Mouse (Mus musculus) liver, embryonic 14.5 days (tissue): ENCODE results near the gene Ptprn2. TPM values are rescaled to one million over a fixed set of nuclear protein-coding genes. Genes with fewer than 3 reads are reported as not detected.

Experiments used
- ATAC-seq: fragments of 200-750 bp; cut with Nextera tagmentation; 2 replicates; pipeline ENCODE4 v1.8.0; 2017; ENCODE audit warnings: moderate number of reproducible peaks, mild to moderate bottlenecking, moderate library complexity; ENCODE audit not compliant: insufficient read depth
- DNase-seq, 3 experiments: peaks; one replicate each; pipeline ENCODE4 v3.0.0-alpha.2; 2012 to 2013; ENCODE audit warnings: low read depth in 3 of 3, low spot score in 3 of 3
- H3K27ac ChIP-seq: fragments of 300-500 bp; sonication (generic); 2 replicates; pipeline ENCODE4 v1.5.1; 2014; ENCODE audit warnings: moderate library complexity, mild to moderate bottlenecking, control low read depth, inconsistent platforms
- H3K27me3 ChIP-seq: fragments of 300-500 bp; sonication (generic); 2 replicates; pipeline ENCODE4 v1.6.1; 2014; ENCODE audit warnings: mild to moderate bottlenecking, low read length, moderate library complexity; ENCODE audit not compliant: control insufficient read depth, insufficient read depth
- H3K36me3 ChIP-seq: fragments of 300-500 bp; sonication (generic); replicated peaks from 2 replicates; pipeline ENCODE4 v1.6.1; 2014; ENCODE audit warnings: low read depth; ENCODE audit not compliant: control insufficient read depth, insufficient read depth
- H3K4me1 ChIP-seq, 2 experiments: fragments of 200-500 bp in 1 of 2; fragments of 300-500 bp in 1 of 2; sonication (generic) in 1 of 2; replicated peaks; 2 replicates each; pipeline ENCODE4 v1.6.1; 2012 to 2014; ENCODE audit warnings: antibody characterized with exemption in 1 of 2, inconsistent platforms in 1 of 2, low read length in 1 of 2; ENCODE audit not compliant: control insufficient read depth in 2 of 2, insufficient read depth in 2 of 2
- H3K4me2 ChIP-seq: fragments of 300-500 bp; sonication (generic); 2 replicates; pipeline ENCODE4 v1.6.1; 2014; ENCODE audit warnings: low read depth, mild to moderate bottlenecking, control low read depth, moderate library complexity
- H3K4me3 ChIP-seq, 2 experiments: fragments of 200-500 bp in 1 of 2; fragments of 300-500 bp in 1 of 2; sonication (generic) in 1 of 2; 2 replicates each; pipeline ENCODE4 v1.5.1; 2012 to 2014; ENCODE audit warnings: low read depth in 2 of 2, low read length in 2 of 2, mild to moderate bottlenecking in 2 of 2, control low read depth in 1 of 2, inconsistent platforms in 1 of 2, moderate library complexity in 1 of 2; ENCODE audit not compliant: insufficient read depth in 1 of 2
- H3K9ac ChIP-seq: fragments of 300-500 bp; sonication (generic); replicated peaks from 2 replicates; pipeline ENCODE4 v1.6.1; 2014; ENCODE audit warnings: mild to moderate bottlenecking, control low read depth, moderate library complexity
- H3K9me3 ChIP-seq: fragments of 300-500 bp; sonication (generic); 2 replicates; pipeline ENCODE4 v1.6.1; 2016; ENCODE audit warnings: low read length, mixed read lengths; ENCODE audit not compliant: control insufficient read depth
- CTCF ChIP-seq: IDR thresholded peaks from 2 replicates; pipeline ENCODE4 v1.5.1; 2016; ENCODE audit warnings: antibody characterized with exemption, low read depth, control low read depth
- EP300 ChIP-seq: IDR thresholded peaks from 2 replicates; pipeline ENCODE4 v1.6.1; 2016; ENCODE audit warnings: antibody characterized with exemption, low read depth
- WGBS: fragments of 180-500 bp; shearing (Covaris S2); extraction: QIAGEN DNeasy Blood & Tissue Kit; methylation state at CpG from one replicate; pipeline ENCODE4 v1.1.7; 2014; ENCODE audit not compliant: insufficient replicate concordance; 5-methylcytosine and 5-hydroxymethylcytosine counted together
- polyA plus RNA-seq, 2 experiments: library from polyadenylated mRNA; depleted of rRNA in 1 of 2; stranded (reverse) in 1 of 2; unstranded in 1 of 2; fragments of >200 nt; fragmentation: Nextera tagmentation in 1 of 2; extraction: Ambion mirVana in 1 of 2; gene quantifications; 2 replicates each; pipeline versions ENCODE4 v1.2.1 to v1.2.3; 2012 to 2014

Gene Ptprn2
- polyA plus RNA-seq, 2 experiments, result 0.04 TPM; not detected in 1

- 69% methylated on average over 7 of the region's 7 CpGs for WGBS
- Histone ChIP-seq H3K4me1 (no peaks in the 10 kb centered on the region), H3K9me3 (no peaks in the 10 kb centered on the region), H3K9ac (no peak overlapping the region), H3K4me2 (no peak overlapping the region), H3K4me3 (no peak overlapping the region), H3K27me3 (no peaks in the 10 kb centered on the region), H3K36me3 (no peaks in the 10 kb centered on the region), H3K27ac (no peak overlapping the region)
- ATAC-seq (no peak), DNase-seq (no peak)
- TF ChIP-seq EP300 (no peak), CTCF (no peak)
These were observed 109.5 kb downstream of the Ptprn2 start for GRCm38 (mm10) chr12:116594866-116595610.

GRCm38 (mm10) chr12:116595727-116596126, 110.2 kb downstream of the Ptprn2 start:
- DNase-seq, result no peak
- TF ChIP-seq CTCF (no peak), EP300 (no peak)
- Histone ChIP-seq H3K4me1 (no peaks in the 10 kb centered on the region), H3K27ac (no peak overlapping the region), H3K9ac (no peak overlapping the region), H3K36me3 (no peaks in the 10 kb centered on the region), H3K27me3 (no peaks in the 10 kb centered on the region), H3K4me3 (no peak overlapping the region), H3K4me2 (no peak overlapping the region), H3K9me3 (no peaks in the 10 kb centered on the region)
- WGBS, result 63% methylated on average over 4 of the region's 4 CpGs
- no peak for ATAC-seq

DNA sequence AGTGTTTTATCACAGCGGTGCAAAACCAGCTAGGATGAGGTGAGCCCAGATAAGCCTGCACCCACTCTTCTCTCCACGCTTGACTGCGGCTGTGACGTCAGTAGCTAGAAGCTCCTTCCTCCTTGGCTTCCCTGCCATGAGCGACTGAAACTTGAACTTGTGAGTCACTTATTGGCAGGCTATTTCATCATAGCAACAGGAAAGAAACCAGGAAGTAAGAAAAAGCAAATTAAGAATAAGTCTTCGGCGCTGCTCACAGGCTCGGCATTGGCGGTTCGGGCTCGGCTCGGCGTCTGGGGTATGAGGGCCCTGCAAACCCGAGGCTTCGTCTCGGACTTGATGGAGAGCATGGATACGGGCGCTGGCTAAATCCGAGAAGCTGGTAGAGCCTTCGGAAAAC, 111.5 kb downstream of the Ptprn2 start:
- Histone ChIP-seq H3K27ac (no peak overlapping the region), H3K4me3 (no peak overlapping the region), H3K36me3 (no peaks in the 10 kb centered on the region), H3K9ac (no peak overlapping the region), H3K4me1 (no peaks in the 10 kb centered on the region), H3K9me3 (no peaks in the 10 kb centered on the region), H3K27me3 (no peaks in the 10 kb centered on the region), H3K4me2 (no peak overlapping the region)
- WGBS, result 65% methylated on average over 20 of the region's 20 CpGs
- ATAC-seq (no peak), DNase-seq (peak in 1 of 3 experiments; percentile 3)
- TF ChIP-seq CTCF (no peak), EP300 (no peak)

DNA sequence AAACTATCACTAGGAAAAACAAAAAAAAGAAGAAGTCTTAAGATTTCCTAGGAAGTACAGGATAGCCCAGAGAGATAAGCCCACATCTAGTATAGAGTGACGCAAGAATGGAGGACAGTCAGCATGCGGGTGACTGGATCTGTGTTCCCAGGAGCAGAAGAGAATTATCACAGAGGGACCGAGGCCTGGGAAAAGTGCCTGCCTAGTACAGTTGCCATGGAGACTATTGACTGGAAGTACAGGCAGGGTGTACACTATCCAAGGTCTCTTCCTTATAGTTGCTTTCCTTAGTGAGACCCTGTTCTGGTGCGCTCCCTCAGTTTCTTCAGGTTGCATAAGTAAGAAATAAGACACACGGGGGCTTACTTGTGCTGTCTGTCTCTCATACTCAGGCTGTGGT, 112.2 kb downstream of the Ptprn2 start:
- TF ChIP-seq EP300, result no peak
- TF ChIP-seq CTCF, result no peak
- H3K9me3 ChIP-seq, result no peaks in the 10 kb centered on the region
- no peaks in the 10 kb centered on the region for H3K27me3 ChIP-seq
- no peaks in the 10 kb centered on the region for H3K36me3 ChIP-seq
- no peak overlapping the region for H3K9ac ChIP-seq
- no peak overlapping the region for H3K27ac ChIP-seq
- no peak overlapping the region for H3K4me3 ChIP-seq
- H3K4me1 ChIP-seq, result no peaks in the 10 kb centered on the region
- no peak for ATAC-seq
- no peak for DNase-seq
- no peak overlapping the region for H3K4me2 ChIP-seq
- WGBS, result 60% methylated on average over 5 of the region's 5 CpGs

GRCm38 (mm10) chr12:116598123-116599005, 112.8 kb downstream of the Ptprn2 start:
- 53% methylated on average over 8 of the region's 8 CpGs for WGBS
- ATAC-seq, result no peak
- DNase-seq, result no peak
- no peak overlapping the region for H3K4me3 ChIP-seq
- H3K27ac ChIP-seq, result no peak overlapping the region
- no peaks in the 10 kb centered on the region for H3K9me3 ChIP-seq
- no peaks in the 10 kb centered on the region for H3K4me1 ChIP-seq
- no peak for TF ChIP-seq EP300
- no peak for TF ChIP-seq CTCF
- no peaks in the 10 kb centered on the region for H3K27me3 ChIP-seq
- no peaks in the 10 kb centered on the region for H3K36me3 ChIP-seq
- no peak overlapping the region for H3K9ac ChIP-seq
- H3K4me2 ChIP-seq, result no peak overlapping the region
